Mouse (Mus musculus) kidney, adult 8-10 months (tissue): ENCODE data around the gene Rnf169.
"Not testable (repeated sequence)": the region's sequence is repeated elsewhere in the genome, so short reads cannot be mapped to it uniquely, and the experiment has no call there.

ENCODE experiments used
- DNase-seq, 2 experiments: peaks; one replicate each; pipeline ENCODE4 v3.0.0; 2022

Rnf169 gene

DNA sequence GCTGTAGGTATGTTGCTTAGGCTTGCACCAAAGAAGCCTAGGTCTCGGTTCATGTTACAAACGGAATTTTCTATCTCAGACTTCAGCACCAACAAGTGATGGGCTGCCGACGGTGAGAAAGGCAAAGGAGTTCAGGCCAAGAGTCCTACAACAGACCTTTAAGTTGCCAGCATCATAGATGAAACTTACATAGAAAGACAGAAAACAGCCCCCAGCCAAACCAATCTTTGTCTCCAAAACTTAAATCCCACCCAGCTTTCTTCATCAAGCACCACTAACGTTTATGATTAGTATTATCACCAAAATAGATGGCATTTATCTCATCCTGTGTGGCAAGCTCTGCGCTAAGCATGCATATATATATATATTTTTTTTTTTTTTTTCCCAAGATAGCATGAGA lies 1.2 kb downstream of the Rnf169 start:
- no peak for DNase-seq

DNA sequence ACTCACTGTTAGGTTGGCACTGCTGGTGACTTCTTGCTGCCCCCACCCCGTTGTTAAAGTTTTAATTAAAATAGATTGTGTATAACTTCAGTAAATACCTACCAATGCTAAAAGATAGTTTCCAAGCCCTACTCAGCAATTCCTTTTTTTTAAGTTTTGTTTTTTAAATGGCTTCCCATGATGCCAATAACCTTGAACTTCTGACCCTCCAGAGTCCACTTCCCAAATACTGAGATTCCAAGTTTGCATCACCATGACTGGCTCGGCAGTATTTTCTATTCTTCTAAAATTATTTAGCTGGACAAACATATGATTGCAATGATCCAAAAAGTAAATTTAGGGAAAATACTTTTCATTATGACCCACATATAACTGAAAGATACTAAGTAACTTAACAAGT lies 2.2 kb downstream of the Rnf169 start:
- DNase-seq: no peak

DNA sequence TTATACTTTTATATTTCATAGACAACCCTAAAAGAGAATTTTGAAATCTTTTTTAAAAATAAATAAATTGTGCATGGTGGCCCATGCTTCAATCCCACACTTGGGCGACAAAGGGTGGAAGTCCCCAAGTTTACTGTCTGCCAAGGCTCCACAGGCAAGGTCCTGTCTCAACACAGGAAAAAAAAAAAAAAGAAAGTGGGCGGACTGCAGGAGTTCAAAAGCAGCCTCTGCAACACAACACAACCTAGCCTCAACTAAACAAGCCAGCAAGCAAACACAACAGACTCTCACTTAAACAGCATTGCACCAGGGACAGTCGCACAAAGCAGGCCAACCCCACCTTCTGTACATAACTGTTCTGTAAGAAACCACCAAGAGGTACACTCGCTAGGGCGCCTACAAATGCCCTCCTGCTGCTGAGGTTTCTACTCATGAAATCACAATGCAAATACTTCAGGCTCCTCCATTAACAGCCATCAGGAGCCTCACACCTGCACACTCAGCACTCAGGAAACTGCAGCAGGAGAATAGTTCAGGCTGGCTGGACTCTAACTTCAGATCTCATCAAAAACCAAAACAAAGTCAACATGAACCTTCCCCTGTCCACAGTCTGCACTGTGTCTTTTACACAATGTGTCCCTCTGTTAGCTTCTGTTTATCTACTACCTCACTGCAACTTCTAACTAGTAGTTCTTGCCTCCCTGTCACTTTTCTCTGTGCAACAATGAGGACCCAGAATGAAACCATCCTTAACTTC lies 4.3 kb downstream of the Rnf169 start:
- DNase-seq: no peak

DNA sequence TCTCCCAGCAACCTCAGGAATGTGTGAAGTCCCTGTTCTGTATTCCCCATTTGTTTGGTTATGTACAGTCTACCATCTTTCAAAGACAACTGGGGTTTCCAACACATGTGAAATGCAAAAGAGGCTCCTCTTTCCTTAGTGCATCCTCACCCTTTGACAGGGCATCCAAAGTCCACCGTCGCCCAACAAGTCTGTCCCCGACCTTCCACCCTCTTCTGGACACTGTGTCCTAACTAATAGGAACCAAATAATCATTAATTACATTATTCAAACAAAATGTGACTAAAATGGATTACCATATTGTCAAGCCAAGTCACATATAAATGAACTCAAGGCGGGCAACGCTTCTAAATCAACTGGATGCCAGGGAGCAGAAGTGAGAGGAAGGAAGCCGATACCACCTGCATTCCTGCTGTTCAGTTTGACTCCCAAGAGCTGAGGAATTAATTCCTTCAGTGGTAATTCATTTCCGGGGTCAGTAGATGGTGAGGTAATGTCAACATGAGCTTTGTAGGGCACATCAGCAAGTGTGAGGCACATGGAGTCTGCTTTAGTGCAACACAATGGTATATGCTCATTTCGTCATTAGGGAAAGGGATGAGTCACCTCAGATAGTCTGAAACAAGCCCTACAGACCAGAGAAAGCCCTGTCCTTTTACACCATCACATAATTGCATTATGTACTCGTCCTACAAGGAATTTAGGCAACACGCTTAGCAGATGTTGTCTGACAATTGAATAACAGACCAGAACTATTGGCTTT lies 5.9 kb downstream of the Rnf169 start:
- peak in 1 of 2 experiments; percentile 59 for DNase-seq

DNA sequence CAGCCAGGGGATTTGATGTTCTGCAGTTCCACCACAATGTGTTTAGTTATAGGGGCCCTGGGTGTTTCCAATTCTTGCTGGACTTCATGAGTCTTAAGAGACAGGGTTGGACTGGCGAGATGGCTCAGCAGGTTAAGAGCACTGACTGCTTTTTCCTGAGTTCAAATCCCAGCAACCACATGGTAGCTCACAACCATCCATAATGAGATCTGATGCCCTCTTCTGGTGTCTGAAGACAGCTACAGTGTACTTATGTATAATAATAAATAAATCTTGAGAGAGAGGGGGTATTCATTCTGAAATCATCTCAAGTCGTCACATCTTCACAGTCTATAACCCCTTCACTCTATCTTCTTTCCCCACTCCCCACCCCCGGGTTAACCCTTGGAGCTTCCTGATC lies 7.3 kb downstream of the Rnf169 start:
- DNase-seq: not testable (repeated sequence)

DNA sequence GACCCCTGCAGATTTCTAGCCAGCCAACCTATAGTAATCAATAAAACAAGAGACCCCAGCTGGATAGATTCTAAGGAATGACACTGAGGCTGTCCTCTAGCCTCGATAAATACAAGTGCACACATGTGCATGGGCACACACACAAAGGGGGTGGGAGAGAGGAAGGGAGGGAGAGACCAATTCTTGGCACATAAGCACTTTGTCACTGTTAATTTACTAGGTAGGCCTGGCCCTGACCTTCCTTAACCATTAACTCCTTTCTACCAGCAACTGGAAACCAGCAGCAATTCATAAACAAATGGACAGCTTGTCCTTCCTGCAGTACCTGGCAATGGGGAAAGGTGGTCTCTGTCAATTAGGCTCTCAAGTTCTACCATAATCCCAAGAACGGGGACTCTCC lies 8.3 kb downstream of the Rnf169 start:
- DNase-seq: peak; percentile 53 to 73

DNA sequence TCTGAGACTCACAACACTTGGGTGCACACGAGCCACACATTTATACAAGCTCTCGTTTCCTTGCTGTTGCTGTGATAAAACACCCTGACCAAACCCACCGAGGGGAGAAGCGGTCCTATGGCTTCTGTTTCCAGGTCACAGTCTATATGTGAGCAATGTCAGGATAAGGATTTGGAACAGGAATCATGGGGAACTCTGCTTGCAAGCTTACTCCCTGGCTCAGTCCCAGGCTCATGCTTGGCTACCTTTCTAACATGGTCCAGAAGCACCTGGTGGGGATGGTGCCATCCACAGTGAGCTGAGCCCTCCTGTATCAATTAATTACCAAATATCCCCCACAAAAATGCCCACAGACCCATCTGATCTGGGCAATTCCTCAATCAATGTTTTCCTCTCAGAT lies 11.1 kb downstream of the Rnf169 start:
- DNase-seq: no peak

DNA sequence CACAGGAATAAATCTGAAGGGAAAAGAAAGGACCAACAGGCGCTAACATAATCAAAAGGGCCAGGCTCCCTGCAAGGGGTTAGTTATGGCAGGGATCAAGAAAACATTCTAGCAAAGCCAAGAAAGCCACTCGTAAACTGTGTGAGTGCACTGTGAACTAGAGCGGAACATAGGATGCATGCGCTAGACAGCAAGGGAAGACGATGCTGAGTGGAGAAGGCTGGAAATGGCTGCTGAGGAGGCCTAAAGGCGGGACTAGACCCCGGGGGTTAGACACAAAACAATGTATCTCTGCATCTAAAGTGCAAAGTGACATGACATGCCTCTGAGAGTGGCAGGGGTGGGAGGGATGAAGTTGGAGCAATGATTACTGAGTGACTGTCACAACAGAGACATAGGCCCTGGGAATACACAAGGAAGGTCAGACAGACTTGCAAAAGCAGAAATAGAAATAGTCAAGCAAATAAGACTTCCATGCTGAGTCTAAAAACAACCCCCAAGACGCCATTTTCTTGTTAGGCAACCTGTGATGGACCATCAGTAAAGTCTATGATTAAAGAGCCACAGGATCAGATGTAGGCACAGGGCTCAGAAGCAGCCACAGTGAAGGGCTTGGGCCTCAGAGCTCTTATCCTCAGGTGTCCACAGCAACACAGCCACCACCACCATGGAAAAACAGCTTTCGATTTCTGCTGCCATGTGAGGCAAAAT lies 14.1 kb downstream of the Rnf169 start:
- no peak for DNase-seq

DNA sequence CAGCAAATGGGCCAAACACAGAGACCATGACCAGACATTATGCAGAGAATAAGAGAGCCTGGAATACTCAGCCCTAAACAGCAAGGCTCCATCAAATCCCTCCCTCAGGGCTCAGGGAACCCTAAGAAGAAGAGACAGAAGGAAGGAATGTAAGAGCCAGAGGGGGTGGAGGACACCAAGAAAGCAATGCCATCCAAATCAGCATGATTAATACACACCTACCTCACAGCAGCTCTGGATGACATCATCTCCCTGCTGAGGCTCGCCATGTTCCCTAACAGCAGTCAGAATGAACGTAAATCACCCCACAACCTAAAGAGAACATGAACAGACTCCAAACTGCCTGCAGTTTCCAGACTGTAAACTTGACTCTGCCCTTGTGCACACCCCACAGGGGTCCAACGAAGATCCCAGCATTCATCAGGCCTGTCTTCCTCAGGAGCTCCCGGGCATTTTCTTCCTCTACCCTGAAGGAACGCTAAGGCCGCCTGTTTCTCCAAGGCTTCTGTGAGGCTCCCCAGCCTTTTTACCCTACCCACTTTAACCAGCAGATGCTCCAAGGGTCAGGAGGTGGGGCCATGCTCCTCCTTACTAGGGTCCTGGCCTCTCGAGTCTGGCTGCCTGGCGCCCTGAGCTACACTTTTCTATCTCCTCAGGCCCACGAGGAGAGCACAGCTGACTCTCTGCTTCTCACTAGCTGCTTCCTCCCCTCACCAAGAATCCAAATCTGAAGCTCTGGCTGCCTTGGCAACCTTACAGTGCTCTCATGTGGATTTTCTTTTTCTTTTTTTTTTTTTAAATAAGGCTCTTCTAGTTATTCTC lies 15.0 kb downstream of the Rnf169 start:
- DNase-seq: peak; percentile 44 to 54

DNA sequence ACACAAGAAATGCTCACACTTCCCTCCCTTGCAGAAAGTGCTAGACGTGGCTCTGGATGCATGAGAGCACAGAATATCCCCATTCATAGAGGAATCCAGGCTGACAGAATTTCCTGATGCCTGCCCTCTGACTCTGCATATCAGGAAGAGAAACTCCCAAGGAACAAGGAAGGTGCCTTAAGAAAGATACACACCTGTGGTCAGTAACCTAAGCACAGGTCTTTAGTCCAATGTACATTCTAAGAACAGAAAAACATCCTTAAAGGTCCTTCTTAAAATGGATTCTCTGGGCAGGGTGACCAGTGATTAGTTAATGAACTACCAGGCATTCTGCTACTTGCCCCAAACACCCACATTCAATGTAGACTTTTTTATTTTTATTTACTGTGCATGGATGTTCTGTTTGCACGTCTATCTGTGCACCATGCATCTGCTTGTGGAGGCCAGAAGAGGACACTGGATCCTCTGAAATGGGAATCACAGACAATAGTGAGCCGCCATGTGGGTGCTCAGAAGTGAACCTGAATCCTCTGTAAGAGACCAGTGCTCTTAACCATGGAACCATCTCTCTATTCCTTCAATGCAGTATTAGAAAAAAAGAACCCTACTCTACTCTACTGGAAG lies 16.9 kb downstream of the Rnf169 start:
- DNase-seq: no peak

DNA sequence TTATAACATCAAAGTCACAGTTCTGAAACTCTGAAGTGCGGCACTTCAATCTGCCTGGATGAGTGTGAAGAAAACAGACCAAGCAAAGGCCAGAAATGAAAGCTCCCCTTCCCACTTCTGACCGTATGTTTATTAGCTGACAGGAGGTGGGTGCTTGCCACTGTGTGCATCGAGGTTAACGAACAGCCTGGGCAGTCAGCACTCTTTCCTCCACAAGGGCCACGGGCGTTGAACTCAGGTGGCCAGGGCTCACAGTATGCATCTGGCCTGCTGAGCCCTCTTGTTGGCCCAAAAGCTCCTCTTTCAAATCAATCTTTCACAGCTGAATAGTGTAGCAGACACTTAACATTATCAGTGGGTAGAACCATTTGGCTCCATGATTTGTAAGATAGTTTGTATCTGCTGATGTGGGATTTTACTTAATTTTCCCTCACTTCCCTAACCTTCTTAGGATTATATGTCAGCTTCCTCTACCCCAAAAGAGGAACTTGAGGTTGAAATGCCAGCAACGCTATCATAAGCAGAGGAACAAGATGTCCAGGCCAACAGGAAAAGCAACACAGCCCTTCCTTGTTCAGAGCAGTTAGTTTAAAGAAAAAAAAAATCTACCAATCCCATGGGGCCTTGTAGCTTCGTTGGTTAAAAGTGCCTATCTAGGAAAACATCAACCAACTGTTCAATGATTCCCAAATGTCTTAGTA lies 17.6 kb downstream of the Rnf169 start:
- DNase-seq: peak in 1 of 2 experiments; percentile 49

DNA sequence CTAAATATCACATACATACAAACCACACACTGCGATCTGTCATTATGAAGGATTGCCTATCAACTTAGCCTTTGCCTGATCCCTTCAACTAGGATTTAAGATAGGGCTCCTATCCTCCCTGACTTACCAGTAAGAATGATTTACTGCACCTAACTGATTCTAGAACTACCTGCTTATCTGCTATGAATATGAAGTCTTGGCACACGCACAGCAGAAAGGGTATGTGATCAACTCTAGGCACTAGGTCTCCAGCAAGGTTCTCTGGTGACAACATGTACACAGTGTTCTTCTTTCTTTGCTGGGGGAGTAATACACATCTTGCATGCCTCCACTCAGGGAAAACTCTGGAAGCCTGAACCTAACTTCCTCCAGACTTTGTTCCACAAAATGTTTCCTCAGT lies 18.7 kb downstream of the Rnf169 start:
- DNase-seq: no peak

DNA sequence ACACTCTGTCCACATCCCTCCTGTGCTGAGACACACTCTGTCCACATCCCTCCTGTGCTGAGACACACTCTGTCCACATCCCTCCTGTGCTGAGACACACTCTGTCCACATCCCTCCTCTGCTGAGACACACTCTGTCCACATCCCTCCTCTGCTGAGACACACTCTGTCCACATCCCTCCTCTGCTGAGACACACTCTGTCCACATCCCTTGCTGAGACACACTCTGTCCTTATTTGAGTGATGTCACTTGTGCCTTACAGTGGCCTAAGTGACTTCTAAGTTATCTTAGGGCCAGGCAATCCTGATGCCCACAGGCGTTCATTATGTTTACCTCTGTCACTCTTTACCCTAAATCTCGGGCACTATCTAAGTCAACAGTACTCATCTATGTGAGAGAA lies 19.7 kb downstream of the Rnf169 start:
- DNase-seq: not testable (repeated sequence)

DNA sequence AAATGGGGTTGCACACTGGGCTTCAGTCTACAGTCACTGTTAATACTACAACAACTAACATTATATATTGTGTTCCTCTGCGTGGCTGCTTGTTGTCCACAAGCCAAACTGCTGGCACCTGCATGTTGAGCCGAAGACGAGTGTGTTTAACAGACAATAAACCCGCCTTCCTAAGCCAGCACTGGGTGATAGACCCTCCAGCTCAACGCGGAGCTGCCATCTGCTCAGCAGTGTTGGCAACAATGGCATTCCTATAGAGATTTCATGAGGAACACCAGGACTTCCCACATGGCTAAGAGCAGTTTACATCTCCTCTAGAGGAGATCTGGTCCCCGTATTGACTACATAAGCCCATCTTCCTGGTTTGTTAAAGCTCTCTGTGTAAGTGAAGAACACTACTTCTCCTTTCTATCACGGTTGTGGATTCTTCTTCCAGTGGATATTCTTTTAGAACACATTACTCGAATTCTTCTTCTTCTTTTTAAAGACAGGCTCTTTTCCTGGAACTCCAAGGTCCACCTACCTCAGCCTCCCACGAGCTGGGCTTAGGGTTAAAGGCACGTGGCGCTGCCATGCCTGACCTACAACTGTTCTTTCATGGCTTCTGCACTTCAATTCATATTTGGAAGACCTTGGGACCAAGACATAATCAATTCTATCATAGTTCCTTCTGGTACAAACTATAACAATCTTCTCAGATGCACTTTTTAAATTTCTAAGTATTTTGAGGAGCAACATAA lies 22.9 kb downstream of the Rnf169 start:
- peak in 1 of 2 experiments; percentile 68 for DNase-seq

DNA sequence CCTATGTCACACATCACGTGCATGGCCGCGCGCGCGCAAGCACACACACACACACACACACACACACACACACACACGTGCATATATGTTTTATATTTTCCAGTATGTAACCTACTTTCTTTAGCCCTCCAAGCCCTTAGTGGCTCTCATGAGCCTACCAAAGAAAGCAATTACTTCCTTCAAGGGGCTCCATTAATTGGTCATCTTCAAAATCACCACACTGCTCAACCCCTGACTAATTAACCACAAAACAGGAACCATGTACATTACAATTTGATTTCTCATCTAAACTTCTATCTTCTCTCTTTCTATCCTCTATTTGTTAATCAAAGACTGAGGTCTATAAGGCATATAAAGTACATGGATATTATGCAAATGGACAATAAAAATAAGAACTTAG lies 24.2 kb downstream of the Rnf169 start:
- DNase-seq: no peak

DNA sequence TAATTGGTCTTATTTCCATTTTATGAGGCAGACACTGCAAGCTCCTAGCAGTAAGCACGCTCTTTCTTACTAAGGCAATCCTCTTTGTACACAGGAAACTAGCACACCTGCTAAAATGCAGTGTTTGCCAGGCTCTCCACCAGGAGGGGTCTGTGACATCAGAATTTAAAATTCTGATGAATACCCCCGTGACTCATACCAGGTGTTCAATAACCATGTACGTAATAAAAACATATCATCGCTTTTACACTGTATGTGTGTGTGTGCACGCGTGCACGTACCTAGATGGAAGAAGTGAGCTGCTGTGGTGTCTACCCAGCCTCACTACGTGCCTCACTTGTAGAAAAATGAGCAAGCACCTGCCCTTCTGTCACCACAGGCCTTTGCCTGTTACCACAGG lies 26.0 kb downstream of the Rnf169 start:
- DNase-seq: no peak

DNA sequence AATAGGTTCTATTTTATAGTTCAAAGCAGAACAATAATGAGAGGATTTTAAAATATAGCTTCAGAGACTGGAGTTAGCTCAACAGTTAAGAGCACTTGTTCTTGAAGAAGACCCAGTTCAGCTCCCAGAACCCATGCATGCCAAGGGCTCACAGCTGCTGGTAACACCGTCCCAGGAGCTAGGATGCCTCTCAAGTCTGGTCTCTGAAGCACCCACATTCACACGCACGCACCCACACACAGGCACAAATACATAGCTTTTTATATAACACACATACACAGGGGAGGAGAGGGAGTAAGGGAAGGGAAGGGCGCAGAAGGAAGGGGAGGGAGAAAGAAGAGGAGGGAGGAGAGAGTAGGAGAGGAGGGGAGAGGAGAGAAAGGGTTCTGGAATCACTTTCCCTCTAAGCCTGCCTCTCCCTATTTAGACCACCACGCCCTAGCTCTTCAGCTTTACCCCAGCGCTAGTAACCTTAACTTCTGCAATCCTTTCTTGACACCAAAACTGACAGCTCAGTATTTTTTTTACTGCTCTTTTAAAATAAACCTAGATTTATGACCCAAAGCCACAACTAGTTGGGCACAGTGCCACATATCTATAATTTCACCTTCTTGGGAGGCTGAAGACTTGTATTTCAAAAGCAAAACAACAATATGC lies 26.7 kb downstream of the Rnf169 start:
- no peak for DNase-seq

DNA sequence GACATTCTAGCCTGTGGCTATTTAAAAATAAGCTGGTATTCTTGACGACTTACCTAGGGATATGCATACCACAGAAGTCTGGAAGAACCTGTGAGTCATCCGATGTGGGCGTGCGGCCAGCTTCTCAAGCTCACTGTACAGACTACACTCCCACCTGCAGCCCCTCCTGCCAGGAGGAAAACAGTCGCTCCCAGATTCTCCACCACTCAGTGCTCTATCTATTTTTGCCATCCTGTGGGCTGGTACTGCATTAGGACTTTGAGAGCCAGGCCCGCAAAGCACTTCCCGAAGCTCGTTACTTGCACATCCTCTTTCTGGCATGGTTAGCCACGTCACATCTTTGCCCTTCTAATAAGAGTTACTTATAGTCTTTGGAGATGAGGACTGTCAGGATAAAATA lies 32.9 kb downstream of the Rnf169 start:
- no peak for DNase-seq

DNA sequence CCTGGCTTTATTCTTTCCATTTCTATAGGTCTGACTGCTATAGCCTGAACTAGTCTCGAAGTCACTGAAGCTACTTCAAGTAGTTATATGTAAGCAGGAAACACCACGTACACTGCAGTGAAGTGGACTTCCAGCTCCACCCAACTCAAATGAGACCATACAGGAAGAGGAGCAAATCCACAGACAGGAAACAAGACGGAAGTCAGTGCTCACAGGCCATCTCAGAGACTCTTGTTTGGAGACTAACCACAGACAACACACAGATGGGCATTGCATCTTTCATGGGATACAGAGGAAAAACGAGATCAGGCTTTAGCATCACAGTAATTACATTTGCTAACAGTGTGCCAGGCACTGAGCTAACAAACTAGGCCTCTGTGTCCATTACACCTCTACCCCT lies 33.9 kb downstream of the Rnf169 start:
- no peak for DNase-seq

DNA sequence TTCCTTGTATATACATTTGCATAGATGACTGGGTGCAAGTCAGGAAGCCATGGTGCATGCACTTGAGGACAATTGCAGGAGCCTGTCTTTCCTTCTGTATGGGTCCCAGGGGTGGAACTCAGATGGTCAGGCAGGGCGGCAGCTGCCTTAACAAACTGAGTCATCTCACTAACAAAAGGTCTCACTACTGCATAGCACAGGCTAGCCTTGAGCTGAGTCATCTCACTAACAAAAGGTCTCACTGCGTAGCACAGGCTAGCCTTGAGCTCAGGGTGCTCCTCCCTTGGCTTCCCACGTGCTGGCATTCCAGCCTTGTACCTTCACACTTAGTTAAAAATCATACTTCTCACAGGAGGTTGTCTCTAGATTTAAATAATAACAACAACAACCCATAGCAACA lies 34.3 kb downstream of the Rnf169 start:
- no peak for DNase-seq
